Mouse (Mus musculus) forebrain, embryonic 12.5 days (tissue): ENCODE data around the gene Ncs1. TPM values are rescaled to one million over a fixed set of nuclear protein-coding genes. Genes with fewer than 3 reads are reported as not detected.

Experiments used
- ATAC-seq: fragments of 200-750 bp; cut with Nextera tagmentation; 2 replicates; pipeline ENCODE4 v1.8.0; 2017; ENCODE audit warnings: moderate TSS enrichment; ENCODE audit not compliant: low FRiP score
- H3K27ac ChIP-seq: fragments of 300-500 bp; sonication (generic); 2 replicates; pipeline ENCODE4 v1.5.1; 2016; ENCODE audit warnings: mild to moderate bottlenecking
- H3K27me3 ChIP-seq: fragments of 300-500 bp; sonication (generic); 2 replicates; pipeline ENCODE4 v1.6.1; 2016; ENCODE audit warnings: mild to moderate bottlenecking
- H3K36me3 ChIP-seq: fragments of 300-500 bp; sonication (generic); replicated peaks from 2 replicates; pipeline ENCODE4 v1.6.1; 2016; ENCODE audit warnings: mild to moderate bottlenecking
- H3K4me1 ChIP-seq: fragments of 300-500 bp; sonication (generic); 2 replicates; pipeline ENCODE4 v1.6.1; 2016
- H3K4me2 ChIP-seq: fragments of 300-500 bp; sonication (generic); 2 replicates; pipeline ENCODE4 v1.6.1; 2016; ENCODE audit warnings: mild to moderate bottlenecking, moderate library complexity
- H3K4me3 ChIP-seq: fragments of 300-500 bp; sonication (generic); replicated peaks from 2 replicates; pipeline ENCODE4 v1.5.1; 2016; ENCODE audit warnings: mild to moderate bottlenecking
- H3K9ac ChIP-seq: fragments of 300-500 bp; sonication (generic); 2 replicates; pipeline ENCODE4 v1.6.1; 2016; ENCODE audit warnings: mild to moderate bottlenecking
- H3K9me3 ChIP-seq: fragments of 300-500 bp; sonication (generic); 2 replicates; pipeline ENCODE4 v1.6.1; 2016
- WGBS: fragments of 180-500 bp; shearing (Covaris S2); methylation state at CpG from one replicate; pipeline ENCODE4 v1.1.7; 2016; 5-methylcytosine and 5-hydroxymethylcytosine counted together
- polyA plus RNA-seq: library from polyadenylated mRNA; unstranded; fragments of >200 nt; fragmentation: Nextera tagmentation; extraction: Ambion mirVana; gene quantifications from 2 replicates; pipeline ENCODE4 v1.2.1, GENCODE M21; 2016

The Ncs1 gene
- polyA plus RNA-seq, 1 experiment from 2014 or later, result 70.0 TPM

GRCm38 (mm10) chr2:31308257-31308656 is 62.6 kb downstream of the Ncs1 start:
- Histone ChIP-seq H3K4me3 (no peak overlapping the region), H3K27me3 (peaks cover 23% of the 10 kb centered on the region), H3K27ac (no peak overlapping the region), H3K4me2 (no peak overlapping the region), H3K9me3 (no peaks in the 10 kb centered on the region), H3K36me3 (no peaks in the 10 kb centered on the region), H3K4me1 (no peaks in the 10 kb centered on the region), H3K9ac (no peak overlapping the region)
- no peak for ATAC-seq
- 64% methylated on average over 4 of the region's 4 CpGs for WGBS

- H3K4me3 ChIP-seq, result no peak overlapping the region
- 72% methylated on average over 15 of the region's 15 CpGs for WGBS
- no peak for ATAC-seq
Measured at GRCm38 (mm10) chr2:31309549-31309948, 63.9 kb downstream of the Ncs1 start.

GRCm38 (mm10) chr2:31314007-31314465 is 68.4 kb downstream of the Ncs1 start, which contains the start of gene Hmcn2:
Hmcn2 (plus strand) TSS chr2:31314415.
- Histone ChIP-seq H3K27ac (no peak within 1 kb of the TSS), H3K9me3 (no peaks in the 10 kb centered on the region), H3K4me2 (peak within 1 kb of the TSS; percentile 31), H3K4me3 (peak within 1 kb of the TSS; percentile 15; the same call in 1 of the 2 replicates), H3K27me3 (peaks cover 74% of the 10 kb centered on the region), H3K36me3 (no peaks in the 10 kb centered on the region), H3K9ac (no peak within 1 kb of the TSS), H3K4me1 (peaks cover 7% of the 10 kb centered on the region; the same call in 1 of the 2 replicates)
- 1% methylated on average over 30 of the region's 33 CpGs for WGBS
- ATAC-seq, result no peak

More at GRCm38 (mm10) chr2:31309549-31309948, 63.9 kb downstream of the Ncs1 start:
- Histone ChIP-seq H3K27ac (no peak overlapping the region), H3K4me1 (peaks cover 7% of the 10 kb centered on the region; the same call in 1 of the 2 replicates), H3K9me3 (no peaks in the 10 kb centered on the region), H3K27me3 (peaks cover 36% of the 10 kb centered on the region), H3K9ac (no peak overlapping the region), H3K4me2 (no peak overlapping the region), H3K36me3 (no peaks in the 10 kb centered on the region)

GRCm38 (mm10) chr2:31318162-31318561 is 72.5 kb downstream of the Ncs1 start:
- peaks cover 7% of the 10 kb centered on the region; the same call in 1 of the 2 replicates for H3K4me1 ChIP-seq
- no peak overlapping the region for H3K9ac ChIP-seq
- H3K4me2 ChIP-seq, result no peak overlapping the region
- H3K36me3 ChIP-seq, result no peaks in the 10 kb centered on the region
- H3K9me3 ChIP-seq, result no peaks in the 10 kb centered on the region
- peaks cover 57% of the 10 kb centered on the region for H3K27me3 ChIP-seq
- no peak overlapping the region for H3K27ac ChIP-seq
- 23% methylated on average over 2 of the region's 2 CpGs for WGBS
- ATAC-seq, result no peak
- no peak overlapping the region for H3K4me3 ChIP-seq

GRCm38 (mm10) chr2:31319200-31319599 is 73.6 kb downstream of the Ncs1 start:
- Histone ChIP-seq H3K4me3 (no peak overlapping the region), H3K36me3 (no peaks in the 10 kb centered on the region), H3K9ac (no peak overlapping the region), H3K27ac (no peak overlapping the region), H3K27me3 (peaks cover 47% of the 10 kb centered on the region), H3K4me1 (peaks cover 2% of the 10 kb centered on the region; the same call in 1 of the 2 replicates), H3K9me3 (no peaks in the 10 kb centered on the region), H3K4me2 (no peak overlapping the region)
- ATAC-seq, result no peak
- 74% methylated on average over 2 of the region's 2 CpGs for WGBS

- Histone ChIP-seq H3K27me3 (no peaks in the 10 kb centered on the region), H3K4me3 (no peak overlapping the region), H3K4me1 (no peaks in the 10 kb centered on the region), H3K36me3 (no peaks in the 10 kb centered on the region), H3K27ac (no peak overlapping the region), H3K9ac (no peak overlapping the region), H3K4me2 (no peak overlapping the region), H3K9me3 (no peaks in the 10 kb centered on the region)
- no peak for ATAC-seq
- 60% methylated on average over 10 of the region's 10 CpGs for WGBS
Measured at GRCm38 (mm10) chr2:31327186-31327585, 81.6 kb downstream of the Ncs1 start.

GRCm38 (mm10) chr2:31337706-31338330 is 92.2 kb downstream of the Ncs1 start:
- 67% methylated on average over 12 of the region's 12 CpGs for WGBS
- H3K27ac ChIP-seq, result no peak overlapping the region
- H3K4me2 ChIP-seq, result no peak overlapping the region
- H3K9me3 ChIP-seq, result no peaks in the 10 kb centered on the region
- no peaks in the 10 kb centered on the region for H3K4me1 ChIP-seq
- H3K27me3 ChIP-seq, result no peaks in the 10 kb centered on the region
- H3K9ac ChIP-seq, result no peak overlapping the region; the same call in 1 of the 2 replicates
- ATAC-seq, result no peak
- H3K4me3 ChIP-seq, result no peak overlapping the region
- no peaks in the 10 kb centered on the region for H3K36me3 ChIP-seq

- ATAC-seq, result no peak
- Histone ChIP-seq H3K27me3 (no peaks in the 10 kb centered on the region), H3K4me1 (no peaks in the 10 kb centered on the region), H3K9me3 (no peaks in the 10 kb centered on the region), H3K4me2 (no peak overlapping the region), H3K4me3 (no peak overlapping the region), H3K9ac (no peak overlapping the region), H3K36me3 (no peaks in the 10 kb centered on the region), H3K27ac (no peak overlapping the region)
- WGBS, result 88% methylated on average over 9 of the region's 9 CpGs
Measured at GRCm38 (mm10) chr2:31339826-31340225, 94.2 kb downstream of the Ncs1 start.

- Histone ChIP-seq H3K4me2 (no peak overlapping the region), H3K9me3 (no peaks in the 10 kb centered on the region), H3K36me3 (no peaks in the 10 kb centered on the region), H3K27ac (no peak overlapping the region), H3K4me1 (no peaks in the 10 kb centered on the region), H3K4me3 (no peak overlapping the region), H3K27me3 (no peaks in the 10 kb centered on the region), H3K9ac (no peak overlapping the region)
- no peak for ATAC-seq
- 81% methylated on average over 8 of the region's 8 CpGs for WGBS
Measured at GRCm38 (mm10) chr2:31341726-31342535, 96.3 kb downstream of the Ncs1 start.

Other genes starting within 250 kb of the Ncs1 start
- gene Fnbp1, start 103.8 kb upstream of the Ncs1 start, polyA plus RNA-seq, result 16.3 and 18.9 TPM in 2 replicates
- 38.8 and 41.4 TPM in 2 replicates for gene Gpr107, start 93.5 kb upstream of the Ncs1 start, polyA plus RNA-seq
- 0.08 and 0.09 TPM in 2 replicates for gene Hmcn2, start 68.6 kb downstream of the Ncs1 start, polyA plus RNA-seq
- 4.0 and 4.9 TPM in 2 replicates for gene Ass1, start 224.4 kb downstream of the Ncs1 start, polyA plus RNA-seq